Mouse (Mus musculus) c-Kit-positive CD71-positive TER-119-positive erythroid progenitor cells, embryonic 14.5 days (primary cell): ENCODE results near the gene Armc10.
"Not testable (repeated sequence)": the region's sequence is repeated elsewhere in the genome, so short reads cannot be mapped to it uniquely, and the experiment has no call there.

Experiments used
- DNase-seq: peaks from one replicate; pipeline ENCODE4 v3.0.0-alpha.2; 2013; ENCODE audit warnings: low spot score

The Armc10 gene

GRCm38 (mm10) chr5:21667191-21668137 is 21.9 kb downstream of the Armc10 start:
- DNase-seq = no peak

GRCm38 (mm10) chr5:21669307-21669706 is 23.7 kb downstream of the Armc10 start:
- no peak for DNase-seq

GRCm38 (mm10) chr5:21672812-21673635 is 27.4 kb downstream of the Armc10 start:
- peak; percentile 72 for DNase-seq

- DNase-seq = no peak
Observed at GRCm38 (mm10) chr5:21673742-21674141, 28.1 kb downstream of the Armc10 start.

GRCm38 (mm10) chr5:21675019-21675418 is 29.4 kb downstream of the Armc10 start:
- no peak for DNase-seq

GRCm38 (mm10) chr5:21675494-21675893 is 29.9 kb downstream of the Armc10 start:
- DNase-seq = no peak

GRCm38 (mm10) chr5:21677939-21678338 is 32.3 kb downstream of the Armc10 start:
- DNase-seq = no peak

GRCm38 (mm10) chr5:21678363-21678762 is 32.8 kb downstream of the Armc10 start:
- DNase-seq = no peak

GRCm38 (mm10) chr5:21680029-21680428 is 34.4 kb downstream of the Armc10 start:
- DNase-seq = no peak

- DNase-seq = no peak
Observed at GRCm38 (mm10) chr5:21680940-21681339, 35.3 kb downstream of the Armc10 start.

GRCm38 (mm10) chr5:21683811-21684210 is 38.2 kb downstream of the Armc10 start:
- no peak for DNase-seq

- DNase-seq = no peak
Observed at GRCm38 (mm10) chr5:21685001-21685400, 39.4 kb downstream of the Armc10 start.

- no peak for DNase-seq
Observed at GRCm38 (mm10) chr5:21687042-21687441, 41.4 kb downstream of the Armc10 start.

GRCm38 (mm10) chr5:21692230-21692629 is 46.6 kb downstream of the Armc10 start:
- DNase-seq = no peak

- no peak for DNase-seq
Observed at GRCm38 (mm10) chr5:21693372-21693870, 47.8 kb downstream of the Armc10 start.

- DNase-seq = no peak
Observed at GRCm38 (mm10) chr5:21694854-21695490, 49.4 kb downstream of the Armc10 start.

GRCm38 (mm10) chr5:21699555-21699954 is 53.9 kb downstream of the Armc10 start:
- DNase-seq = not testable (repeated sequence)

GRCm38 (mm10) chr5:21700272-21700821 is 54.7 kb downstream of the Armc10 start:
- DNase-seq = no peak

GRCm38 (mm10) chr5:21700934-21701333 is 55.3 kb downstream of the Armc10 start:
- no peak for DNase-seq

GRCm38 (mm10) chr5:21701351-21702008 is 55.9 kb downstream of the Armc10 start, which contains the start of gene Napepld:
TSS of gene Napepld (minus strand) at chr5:21701396.
- peak; percentile 97 for DNase-seq

- no peak for DNase-seq
Observed at GRCm38 (mm10) chr5:21702009-21702364, 56.4 kb downstream of the Armc10 start.
